Mouse (Mus musculus) limb, embryonic 12.5 days (tissue): ENCODE measurements at regions not wholly inside any gene's neighbourhood (a gene's known extent, or its start where the extent isn't known, plus 50 kb on each side); places are given as distances from the start of the nearest gene placed in this dataset.
A peak's percentile ranks its signal among the peaks of the same experiment; 100 is the strongest.

ENCODE experiments used
- ATAC-seq: fragments of 200-750 bp; cut with Nextera tagmentation; 2 replicates; pipeline ENCODE4 v1.8.0; 2017; ENCODE audit warnings: low read depth, moderate TSS enrichment; ENCODE audit not compliant: insufficient number of reproducible peaks, insufficient read depth, low FRiP score, low TSS enrichment
- H3K27ac ChIP-seq: fragments of 300-500 bp; sonication (generic); 2 replicates; pipeline ENCODE4 v1.5.1; 2016; ENCODE audit warnings: mild to moderate bottlenecking, moderate library complexity
- H3K27me3 ChIP-seq: fragments of 300-500 bp; sonication (generic); 2 replicates; pipeline ENCODE4 v1.6.1; 2016; ENCODE audit warnings: mild to moderate bottlenecking, moderate library complexity
- H3K36me3 ChIP-seq: fragments of 300-500 bp; sonication (generic); 2 replicates; pipeline ENCODE4 v1.6.1; 2016; ENCODE audit warnings: mild to moderate bottlenecking, moderate library complexity
- H3K4me1 ChIP-seq: fragments of 300-500 bp; sonication (generic); replicated peaks from 2 replicates; pipeline ENCODE4 v1.6.1; 2016
- H3K4me2 ChIP-seq: fragments of 300-500 bp; sonication (generic); 2 replicates; pipeline ENCODE4 v1.6.1; 2016; ENCODE audit warnings: mild to moderate bottlenecking, moderate library complexity
- H3K4me3 ChIP-seq: fragments of 300-500 bp; sonication (generic); replicated peaks from 2 replicates; pipeline ENCODE4 v1.5.1; 2016; ENCODE audit warnings: mild to moderate bottlenecking
- H3K9ac ChIP-seq: fragments of 300-500 bp; sonication (generic); replicated peaks from 2 replicates; pipeline ENCODE4 v1.6.1; 2016; ENCODE audit warnings: mild to moderate bottlenecking, moderate library complexity
- H3K9me3 ChIP-seq: fragments of 300-500 bp; sonication (generic); 2 replicates; pipeline ENCODE4 v1.6.1; 2016; ENCODE audit warnings: mild to moderate bottlenecking, moderate library complexity
- WGBS: fragments of 180-500 bp; shearing (Covaris S2); methylation state at CpG from one replicate; pipeline ENCODE4 v1.1.7; 2016; 5-methylcytosine and 5-hydroxymethylcytosine counted together

GRCm38 (mm10) chr13:16316581-16316980 lies 304.9 kb downstream of the Inhba start:
- no peak overlapping the region for H3K9ac ChIP-seq
- no peaks in the 10 kb centered on the region for H3K27me3 ChIP-seq
- H3K4me1 ChIP-seq, result no peaks in the 10 kb centered on the region
- H3K9me3 ChIP-seq, result no peaks in the 10 kb centered on the region
- WGBS, result 95% methylated on average over 2 of the region's 2 CpGs
- no peak overlapping the region for H3K27ac ChIP-seq
- H3K36me3 ChIP-seq, result no peaks in the 10 kb centered on the region
- ATAC-seq, result no peak
- H3K4me3 ChIP-seq, result no peak overlapping the region
- H3K4me2 ChIP-seq, result no peak overlapping the region

GRCm38 (mm10) chr13:16317412-16317811 lies 305.8 kb downstream of the Inhba start:
- Histone ChIP-seq H3K27ac (no peak overlapping the region), H3K4me2 (no peak overlapping the region), H3K4me3 (no peak overlapping the region), H3K4me1 (no peaks in the 10 kb centered on the region), H3K27me3 (no peaks in the 10 kb centered on the region), H3K36me3 (no peaks in the 10 kb centered on the region), H3K9me3 (no peaks in the 10 kb centered on the region), H3K9ac (no peak overlapping the region)
- WGBS, result 49% methylated on average over 3 of the region's 3 CpGs
- ATAC-seq, result no peak

- WGBS, result 87% methylated on average over 4 of the region's 4 CpGs
- H3K4me2 ChIP-seq, result no peak overlapping the region
Measured at GRCm38 (mm10) chr13:16320392-16320791, 308.7 kb downstream of the Inhba start.

GRCm38 (mm10) chr13:16325661-16326060 lies 314.0 kb downstream of the Inhba start:
- ATAC-seq, result no peak
- H3K36me3 ChIP-seq, result no peaks in the 10 kb centered on the region
- WGBS, result 83% methylated on average over 2 of the region's 2 CpGs
- H3K4me1 ChIP-seq, result no peaks in the 10 kb centered on the region
- no peak overlapping the region for H3K9ac ChIP-seq
- no peak overlapping the region for H3K27ac ChIP-seq
- no peaks in the 10 kb centered on the region for H3K27me3 ChIP-seq
- no peaks in the 10 kb centered on the region for H3K9me3 ChIP-seq
- no peak overlapping the region for H3K4me3 ChIP-seq
- H3K4me2 ChIP-seq, result no peak overlapping the region

More at GRCm38 (mm10) chr13:16320392-16320791, 308.7 kb downstream of the Inhba start:
- Histone ChIP-seq H3K9me3 (no peaks in the 10 kb centered on the region), H3K4me3 (no peak overlapping the region), H3K4me1 (no peaks in the 10 kb centered on the region), H3K36me3 (no peaks in the 10 kb centered on the region), H3K27ac (no peak overlapping the region), H3K9ac (no peak overlapping the region), H3K27me3 (no peaks in the 10 kb centered on the region)
- ATAC-seq, result no peak

- Histone ChIP-seq H3K27me3 (no peaks in the 10 kb centered on the region), H3K9ac (no peak overlapping the region), H3K4me3 (no peak overlapping the region), H3K27ac (no peak overlapping the region), H3K4me1 (no peaks in the 10 kb centered on the region), H3K4me2 (no peak overlapping the region), H3K9me3 (no peaks in the 10 kb centered on the region), H3K36me3 (no peaks in the 10 kb centered on the region)
- ATAC-seq, result no peak
- WGBS, result 90% methylated on average over 1 of the region's 1 CpGs
Measured at GRCm38 (mm10) chr13:16341727-16342126, 330.1 kb downstream of the Inhba start.

- no peak for ATAC-seq
- no peak overlapping the region for H3K27ac ChIP-seq
- WGBS, result 76% methylated on average over 4 of the region's 4 CpGs
- H3K9me3 ChIP-seq, result no peaks in the 10 kb centered on the region
- H3K9ac ChIP-seq, result no peak overlapping the region
- H3K4me3 ChIP-seq, result no peak overlapping the region
- no peaks in the 10 kb centered on the region for H3K27me3 ChIP-seq
- no peak overlapping the region for H3K4me2 ChIP-seq
- H3K36me3 ChIP-seq, result no peaks in the 10 kb centered on the region
- no peaks in the 10 kb centered on the region for H3K4me1 ChIP-seq
Measured at GRCm38 (mm10) chr13:16342171-16342570, 330.5 kb downstream of the Inhba start.

GRCm38 (mm10) chr13:16343280-16343945 lies 331.8 kb downstream of the Inhba start:
- Histone ChIP-seq H3K9me3 (no peaks in the 10 kb centered on the region), H3K4me1 (no peaks in the 10 kb centered on the region), H3K27me3 (no peaks in the 10 kb centered on the region), H3K4me2 (no peak overlapping the region), H3K27ac (no peak overlapping the region), H3K36me3 (no peaks in the 10 kb centered on the region), H3K4me3 (no peak overlapping the region), H3K9ac (no peak overlapping the region)
- ATAC-seq, result no peak
- 83% methylated on average over 4 of the region's 4 CpGs for WGBS

- ATAC-seq, result peak; percentile 73
- H3K36me3 ChIP-seq, result no peaks in the 10 kb centered on the region
- no peaks in the 10 kb centered on the region for H3K4me1 ChIP-seq
- H3K4me3 ChIP-seq, result no peak overlapping the region
- no peak overlapping the region for H3K4me2 ChIP-seq
- no peak overlapping the region for H3K9ac ChIP-seq
- no peaks in the 10 kb centered on the region for H3K27me3 ChIP-seq
- no peak overlapping the region for H3K27ac ChIP-seq
- 5% methylated on average over 1 of the region's 1 CpGs for WGBS
- H3K9me3 ChIP-seq, result no peaks in the 10 kb centered on the region
Measured at GRCm38 (mm10) chr13:16349353-16349752, 337.7 kb downstream of the Inhba start.

- H3K9ac ChIP-seq, result no peak overlapping the region
- no peak overlapping the region for H3K27ac ChIP-seq
- H3K36me3 ChIP-seq, result no peaks in the 10 kb centered on the region
- no peaks in the 10 kb centered on the region for H3K4me1 ChIP-seq
- H3K4me3 ChIP-seq, result no peak overlapping the region
- no peaks in the 10 kb centered on the region for H3K9me3 ChIP-seq
- H3K4me2 ChIP-seq, result no peak overlapping the region
- WGBS, result 89% methylated on average over 3 of the region's 3 CpGs
- no peaks in the 10 kb centered on the region for H3K27me3 ChIP-seq
- ATAC-seq, result no peak
Measured at GRCm38 (mm10) chr13:16350061-16350460, 338.4 kb downstream of the Inhba start.

GRCm38 (mm10) chr13:16355316-16355715 lies 343.7 kb downstream of the Inhba start:
- 95% methylated on average over 1 of the region's 1 CpGs for WGBS
- H3K9ac ChIP-seq, result no peak overlapping the region
- 0 out of 2 replicates have a peak, but pooled peaks cover 2% of the 10 kb centered on the region for H3K4me1 ChIP-seq
- H3K27me3 ChIP-seq, result no peaks in the 10 kb centered on the region
- no peak overlapping the region for H3K4me3 ChIP-seq
- no peak for ATAC-seq
- H3K4me2 ChIP-seq, result no peak overlapping the region
- no peaks in the 10 kb centered on the region for H3K36me3 ChIP-seq
- H3K9me3 ChIP-seq, result no peaks in the 10 kb centered on the region
- H3K27ac ChIP-seq, result no peak overlapping the region

- ATAC-seq, result no peak
- WGBS, result 80% methylated on average over 5 of the region's 5 CpGs
- H3K9ac ChIP-seq, result no peak overlapping the region
Measured at GRCm38 (mm10) chr13:16379492-16379891, 367.8 kb downstream of the Inhba start.

GRCm38 (mm10) chr13:16379949-16380348 lies 368.3 kb downstream of the Inhba start:
- Histone ChIP-seq H3K36me3 (no peaks in the 10 kb centered on the region), H3K4me3 (no peak overlapping the region), H3K27me3 (no peaks in the 10 kb centered on the region), H3K4me2 (no peak overlapping the region), H3K9ac (no peak overlapping the region), H3K9me3 (no peaks in the 10 kb centered on the region), H3K4me1 (no peaks in the 10 kb centered on the region), H3K27ac (no peak overlapping the region)
- no peak for ATAC-seq
- 89% methylated on average over 2 of the region's 2 CpGs for WGBS

More at GRCm38 (mm10) chr13:16379492-16379891, 367.8 kb downstream of the Inhba start:
- Histone ChIP-seq H3K27ac (no peak overlapping the region), H3K36me3 (no peaks in the 10 kb centered on the region), H3K4me1 (no peaks in the 10 kb centered on the region), H3K9me3 (no peaks in the 10 kb centered on the region), H3K4me2 (no peak overlapping the region), H3K4me3 (no peak overlapping the region), H3K27me3 (no peaks in the 10 kb centered on the region)
